Mouse (Mus musculus): ENCODE measurements around the gene Rnf212b.
"Not testable (repeated sequence)": the region's sequence is repeated elsewhere in the genome, so short reads cannot be mapped to it uniquely, and the experiment has no call there.

The Rnf212b gene

DNA sequence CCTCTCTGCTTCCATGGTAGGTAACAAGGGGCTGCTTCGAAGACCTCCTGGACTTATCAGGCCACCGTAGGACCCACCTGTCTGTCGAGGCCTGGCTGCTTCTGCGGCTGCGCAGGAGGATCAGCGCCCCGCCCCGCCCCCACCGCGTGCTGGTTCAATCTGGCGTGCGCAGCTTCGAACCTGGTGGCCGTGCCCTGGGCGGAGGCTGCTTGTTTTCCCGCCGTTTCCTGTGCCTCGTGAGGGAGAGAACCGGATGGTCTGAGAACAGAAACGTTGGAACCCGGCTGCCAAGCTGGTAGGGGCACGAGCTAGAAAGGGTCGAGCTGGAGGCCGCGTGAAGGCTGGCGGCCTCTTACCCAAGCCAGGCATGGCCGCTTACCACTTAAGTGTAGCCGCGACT lies at the start of gene Rnf212b:
Rnf212b (plus strand) TSS at position 151 of the 400 bp plus-strand sequence.
- in situ Hi-C loops (cut with MboI; ENCODE audit: low sequenced_read_pairs): no loop called here

DNA sequence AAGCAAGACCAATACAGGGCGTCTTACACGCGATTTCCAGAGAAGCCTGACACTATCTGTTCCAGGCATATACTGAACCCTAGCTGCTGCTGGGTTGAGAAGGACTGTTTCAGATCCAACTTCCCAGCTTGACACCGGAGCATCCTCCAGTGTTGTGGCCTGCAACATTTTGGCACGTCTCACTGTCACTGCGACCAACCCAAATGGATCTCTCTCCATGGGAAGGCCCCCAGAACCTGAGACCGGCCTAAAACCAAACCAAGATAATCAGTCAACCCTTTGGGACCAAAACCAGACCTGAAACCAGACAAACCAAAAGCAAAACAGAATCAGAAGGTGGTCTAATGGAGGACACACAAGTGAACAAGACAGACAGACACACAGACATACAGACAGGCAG lies 47.0 kb upstream of the Rnf212b start:
- in situ Hi-C loops (cut with MboI; ENCODE audit: low sequenced_read_pairs): not testable (repeated sequence)

DNA sequence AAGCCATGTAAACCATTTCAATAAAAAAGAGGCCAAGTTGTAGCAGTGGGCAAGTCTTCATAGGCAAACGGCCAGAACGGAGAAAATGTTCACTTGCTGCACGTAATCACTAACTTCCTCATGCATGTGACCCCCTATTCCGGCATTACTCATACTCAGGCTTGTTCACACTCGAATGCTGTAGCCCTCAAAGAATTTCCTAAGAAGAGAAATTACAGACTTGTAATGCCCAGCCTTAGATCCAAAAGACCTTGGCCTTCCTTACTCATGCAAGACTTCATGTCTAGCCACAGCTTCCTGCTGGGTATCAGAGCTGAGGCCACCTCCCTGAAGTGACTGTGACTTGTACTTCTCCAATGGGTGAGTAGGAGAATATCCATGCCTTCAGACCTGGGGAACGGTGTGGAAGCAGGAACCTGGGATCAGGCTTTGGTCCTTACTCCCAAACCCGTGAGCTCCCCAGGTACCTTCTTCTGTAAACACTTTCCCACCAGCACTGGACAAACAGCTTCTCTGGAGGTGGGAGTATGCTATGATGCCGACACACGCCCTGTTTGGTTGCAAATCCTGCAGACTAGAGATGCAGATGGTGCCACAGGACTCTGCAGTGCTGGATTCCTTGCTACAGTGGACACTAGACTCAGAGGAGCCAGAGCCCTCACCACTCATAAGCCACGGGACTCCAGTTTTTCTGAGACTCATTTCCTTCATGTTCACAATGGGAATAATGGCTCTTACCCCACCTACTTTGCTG lies 45.5 kb upstream of the Rnf212b start:
- in situ Hi-C loops (cut with MboI; ENCODE audit: low sequenced_read_pairs): no loop called here

DNA sequence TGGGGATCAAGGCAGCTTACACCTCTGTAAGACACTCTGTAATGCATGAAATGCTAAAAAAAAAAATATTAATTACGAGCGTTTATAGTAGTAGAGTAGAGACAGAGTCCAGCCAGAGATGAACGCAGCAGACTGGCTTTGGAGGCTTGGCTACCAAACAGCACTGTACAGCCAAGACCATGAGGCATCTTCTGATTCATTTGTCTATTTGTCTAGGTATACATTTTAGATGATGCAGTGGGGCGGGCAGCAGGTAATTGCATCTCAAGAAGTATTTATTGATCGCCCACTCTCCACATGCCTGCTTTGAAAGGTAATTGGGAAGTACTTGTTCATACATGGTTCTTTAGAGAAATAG lies 44.9 kb upstream of the Rnf212b start:
- in situ Hi-C loops (cut with MboI; ENCODE audit: low sequenced_read_pairs): no loop called here

DNA sequence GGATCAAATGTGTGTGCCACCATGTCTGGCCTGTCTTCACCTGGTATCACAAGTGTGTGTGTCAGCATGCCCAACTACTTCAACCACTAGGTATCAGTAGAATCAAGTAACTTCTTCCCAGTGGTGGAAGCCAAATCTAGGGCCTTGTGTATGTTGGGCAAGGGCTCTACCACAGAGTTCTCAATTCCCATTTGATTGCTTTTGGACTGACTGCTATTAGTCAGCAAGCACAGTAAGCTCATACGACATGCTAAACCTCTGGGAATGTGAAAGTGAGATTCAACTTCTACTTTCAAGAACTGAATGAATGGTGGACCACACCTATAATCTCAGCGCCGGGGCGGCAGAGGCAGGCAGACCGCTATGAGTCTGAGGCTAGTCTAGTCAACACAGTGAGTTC lies 43.6 kb upstream of the Rnf212b start:
- in situ Hi-C loops (cut with MboI; ENCODE audit: low sequenced_read_pairs): no loop called here

DNA sequence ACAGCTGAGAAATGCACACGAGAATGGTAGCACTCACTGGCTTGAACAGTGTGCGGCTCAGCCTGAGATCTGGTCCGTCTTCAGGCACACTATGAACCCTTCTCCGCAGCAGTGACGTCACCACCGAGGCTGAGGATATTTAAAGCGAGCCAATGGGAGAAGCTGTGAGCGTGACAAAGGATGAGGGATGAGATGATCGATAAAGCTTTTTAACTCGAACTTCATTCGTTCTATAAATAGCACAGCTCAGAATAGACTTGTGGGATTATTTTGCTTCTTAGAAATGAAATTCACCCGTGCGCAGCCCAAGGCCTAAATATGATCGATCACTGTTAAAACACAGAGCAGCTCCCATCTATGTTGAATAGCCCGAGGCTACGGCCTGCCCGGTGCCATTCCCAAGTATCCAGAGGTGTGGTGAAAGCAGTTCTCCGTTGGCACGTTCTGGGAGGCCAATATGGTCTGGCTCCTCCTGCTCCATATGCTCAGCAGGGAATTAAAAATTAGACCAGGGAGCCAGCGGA lies 41.5 kb upstream of the Rnf212b start:
- in situ Hi-C loops (cut with MboI; ENCODE audit: low sequenced_read_pairs): no loop called here

DNA sequence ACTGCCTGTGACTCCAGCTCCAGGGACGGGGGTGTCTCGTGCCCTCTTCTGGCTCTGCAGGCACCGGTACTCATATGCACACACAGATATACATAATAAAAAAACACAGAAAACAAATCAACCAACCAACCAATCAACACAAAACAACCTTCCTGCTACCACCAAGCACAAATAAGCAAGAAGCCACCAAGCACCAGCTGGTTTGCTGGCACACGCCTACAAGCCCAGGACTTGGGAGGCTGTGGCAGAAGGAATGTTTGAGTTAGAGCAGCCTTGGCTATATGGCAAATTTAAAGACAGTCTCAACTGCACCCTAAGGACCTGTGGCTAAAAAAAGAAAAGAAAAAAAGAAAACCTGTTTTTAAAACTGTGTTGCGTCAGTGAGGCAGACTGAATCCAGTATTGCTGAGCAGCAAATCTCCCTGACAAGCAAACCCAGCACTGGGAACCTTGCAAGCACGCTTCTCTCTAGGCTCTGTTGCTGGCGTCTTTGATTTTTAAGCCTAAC lies 38.4 kb upstream of the Rnf212b start:
- in situ Hi-C loops (cut with MboI; ENCODE audit: low sequenced_read_pairs): no loop called here

DNA sequence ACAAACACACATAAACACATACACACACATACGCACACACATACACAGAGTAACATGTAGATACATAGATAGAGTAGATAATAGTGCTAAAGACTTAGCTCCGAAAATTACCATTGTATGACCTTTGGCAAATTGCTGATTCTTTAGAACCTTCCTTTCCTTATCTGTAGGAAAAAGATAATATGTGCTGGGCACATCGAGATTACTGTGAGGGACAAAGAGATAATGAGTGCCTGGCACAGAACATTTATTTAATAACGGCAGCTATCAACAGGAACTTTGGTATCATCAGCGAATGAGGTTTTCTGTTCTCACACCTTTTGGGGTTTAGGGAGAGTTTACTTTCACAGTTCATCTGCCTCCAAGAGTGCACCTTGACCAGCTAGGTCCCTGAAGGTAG lies 37.2 kb upstream of the Rnf212b start:
- in situ Hi-C loops (cut with MboI; ENCODE audit: low sequenced_read_pairs): no loop called here

DNA sequence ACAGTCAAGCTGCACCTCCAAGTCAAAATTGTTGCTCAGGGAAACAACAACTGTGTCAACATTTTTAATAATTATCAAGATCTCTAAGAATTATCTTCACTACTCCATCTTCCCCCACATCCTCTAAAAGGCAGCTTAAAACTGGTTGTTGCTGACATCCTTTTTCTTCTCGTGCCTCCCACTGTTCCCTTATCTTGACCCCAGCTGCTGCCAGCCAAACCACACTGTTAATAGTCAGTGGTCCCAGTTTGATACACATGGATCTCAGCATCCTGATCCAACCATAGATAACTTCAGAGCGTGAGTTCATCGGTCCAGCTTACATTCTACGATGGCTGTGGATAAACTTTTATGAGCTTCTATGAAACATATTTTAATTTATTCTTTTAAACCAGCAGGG lies 36.0 kb upstream of the Rnf212b start:
- in situ Hi-C loops (cut with MboI; ENCODE audit: low sequenced_read_pairs): no loop called here

DNA sequence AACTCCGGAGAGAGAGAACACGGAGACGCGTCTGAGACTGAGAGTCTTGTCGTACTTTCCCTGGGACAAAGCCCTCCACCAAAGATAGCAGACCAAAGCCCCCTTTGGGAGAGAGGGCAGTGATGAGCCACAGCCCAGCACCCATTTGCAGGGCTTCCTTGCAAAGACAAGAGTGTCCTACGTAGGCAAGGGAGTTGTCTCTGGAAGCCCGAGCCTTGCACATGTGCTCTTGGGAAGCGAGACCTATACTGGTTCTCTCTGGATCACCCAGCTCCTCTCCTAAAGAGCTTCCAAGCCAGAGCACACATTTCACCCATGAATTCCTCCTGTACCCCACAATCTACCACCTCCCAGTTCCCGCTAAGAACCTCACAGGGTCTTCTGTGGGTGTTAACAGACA lies 33.9 kb upstream of the Rnf212b start:
- in situ Hi-C loops (cut with MboI; ENCODE audit: low sequenced_read_pairs): no loop called here

DNA sequence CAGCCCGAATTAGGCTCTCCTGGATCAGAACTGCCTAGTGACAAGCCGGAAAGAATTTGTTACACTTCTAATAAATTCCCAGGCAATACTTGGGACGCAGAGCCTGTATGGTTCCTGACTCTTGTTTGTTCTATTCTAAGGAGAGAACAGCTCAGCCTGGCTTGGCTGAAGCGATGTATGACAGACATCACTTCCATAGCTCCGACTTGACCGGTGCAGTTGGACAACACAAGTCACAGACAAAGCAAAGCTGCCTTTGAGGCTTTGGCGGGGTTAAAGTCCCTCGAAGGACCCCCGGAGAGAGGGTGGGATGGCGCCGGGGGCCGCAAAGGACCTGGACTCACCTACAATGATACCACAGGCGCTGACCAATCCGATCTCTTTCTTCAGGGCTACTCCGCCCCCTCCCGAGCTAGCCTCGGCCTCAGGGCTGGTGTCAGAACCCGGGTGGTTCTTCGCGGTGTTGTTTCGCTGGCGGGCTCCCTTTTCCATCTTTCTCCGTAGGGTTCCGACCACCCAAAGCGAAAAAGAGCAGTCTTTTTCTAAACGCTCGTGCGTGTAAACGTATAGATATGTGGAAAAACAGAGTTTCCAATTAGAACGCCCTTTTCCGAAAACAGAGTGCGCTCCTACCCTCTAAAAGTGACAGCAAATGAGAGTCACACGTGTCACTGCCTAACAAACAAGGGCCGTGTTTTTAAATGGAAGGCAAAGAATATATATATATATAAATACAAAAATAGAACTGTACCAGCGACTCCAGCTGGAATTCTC lies 32.9 kb upstream of the Rnf212b start:
- in situ Hi-C loops (cut with MboI; ENCODE audit: low sequenced_read_pairs): no loop called here

DNA sequence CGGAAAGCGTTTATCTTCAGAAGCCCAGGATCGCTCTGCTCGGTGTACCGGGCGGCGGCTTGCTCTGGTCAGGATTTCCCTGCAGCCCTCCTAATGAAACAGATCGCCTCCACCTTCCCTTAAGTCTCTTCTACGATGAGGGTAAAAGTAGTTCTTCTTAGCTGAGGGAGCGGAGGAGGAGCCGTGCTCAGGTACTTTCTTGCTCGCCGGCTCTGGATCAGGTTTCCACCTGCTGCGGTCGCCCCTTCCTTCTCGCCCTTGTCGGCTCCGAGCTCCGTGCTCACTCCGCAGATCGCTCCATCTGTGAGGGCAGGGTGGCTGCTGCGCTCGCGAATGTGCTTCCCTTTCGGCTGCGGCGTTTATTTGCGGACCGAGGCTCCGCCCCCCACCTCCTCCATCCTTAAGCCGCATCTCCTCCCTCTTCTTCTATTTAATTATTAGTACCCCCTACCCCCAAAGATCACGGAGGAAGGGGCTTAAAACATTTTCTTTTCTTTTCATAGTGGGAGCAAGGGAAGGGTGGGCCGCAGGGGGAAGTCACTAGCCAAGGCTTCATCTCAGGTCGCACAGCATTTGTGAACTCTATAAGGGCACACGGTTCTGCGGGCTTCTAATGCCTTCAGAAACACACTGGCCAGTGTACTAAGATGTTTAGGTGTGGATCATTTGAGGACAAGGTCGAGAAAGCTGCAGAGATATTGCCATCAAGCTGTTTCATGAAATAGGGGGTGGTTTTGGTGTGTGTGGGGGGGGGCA lies 32.2 kb upstream of the Rnf212b start, which contains the start of gene Slc7a8:
Slc7a8 (minus strand) TSS at position 337 of the 756 bp plus-strand sequence.
- in situ Hi-C loops (cut with MboI; ENCODE audit: low sequenced_read_pairs): no loop called here

DNA sequence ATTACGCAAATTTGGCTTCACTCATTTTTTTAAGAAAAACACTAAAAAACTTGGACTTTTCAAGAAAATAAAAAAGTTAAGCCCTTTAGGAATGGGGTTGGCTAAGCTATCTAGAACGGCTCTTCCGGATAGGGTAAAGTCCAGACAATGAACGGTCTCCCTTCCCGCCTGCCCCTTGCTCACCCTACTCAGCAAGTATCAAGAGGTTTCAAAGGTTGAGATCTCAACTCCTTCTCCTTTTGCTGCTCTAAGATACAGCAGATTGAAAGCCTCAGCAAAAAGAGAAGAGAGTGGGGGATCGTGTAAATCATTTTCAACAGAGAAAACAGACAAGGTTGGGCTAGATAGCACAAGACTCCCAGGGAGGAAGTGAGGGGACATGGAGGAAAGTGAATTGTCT lies 31.0 kb upstream of the Rnf212b start:
- in situ Hi-C loops (cut with MboI; ENCODE audit: low sequenced_read_pairs): no loop called here

DNA sequence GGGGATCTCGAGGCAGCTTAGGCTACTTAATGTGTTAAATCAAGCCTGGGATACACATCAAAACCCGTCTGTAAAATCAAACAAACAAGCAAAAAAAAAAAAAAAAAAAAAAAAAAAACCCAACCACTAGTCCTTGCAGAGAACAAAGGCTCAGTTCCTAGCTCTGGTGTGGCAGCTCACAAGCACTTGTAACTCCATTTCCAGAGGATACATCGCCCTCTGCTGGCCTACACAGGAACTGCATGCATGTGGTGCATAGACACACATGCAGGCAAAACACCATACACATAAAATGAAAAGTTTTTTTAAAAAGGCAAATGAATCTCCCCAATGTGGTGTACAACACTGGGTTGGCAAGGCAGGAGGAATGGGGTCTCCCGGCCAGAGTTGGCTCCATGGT lies 28.0 kb upstream of the Rnf212b start:
- in situ Hi-C loops (cut with MboI; ENCODE audit: low sequenced_read_pairs): no loop called here

DNA sequence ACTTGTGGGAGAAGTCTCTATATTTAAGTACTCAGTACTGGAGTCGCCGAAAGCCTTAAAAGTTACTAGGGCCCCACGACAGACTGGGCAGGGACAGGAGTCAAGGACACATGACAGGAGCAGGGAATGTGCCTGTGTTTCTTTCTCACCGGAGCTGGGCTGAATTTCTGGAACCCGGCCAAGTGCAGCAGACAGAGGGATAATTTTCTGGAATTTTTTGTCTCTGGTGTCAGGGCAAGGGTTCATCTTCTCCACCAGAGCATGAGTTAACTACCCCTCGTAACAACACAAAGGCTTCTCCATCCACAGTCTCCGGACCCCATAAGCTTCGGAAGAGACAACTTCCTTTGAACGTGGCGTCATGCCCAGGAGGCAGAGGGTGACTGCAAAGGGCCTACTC lies 27.5 kb upstream of the Rnf212b start:
- in situ Hi-C loops (cut with MboI; ENCODE audit: low sequenced_read_pairs): no loop called here

DNA sequence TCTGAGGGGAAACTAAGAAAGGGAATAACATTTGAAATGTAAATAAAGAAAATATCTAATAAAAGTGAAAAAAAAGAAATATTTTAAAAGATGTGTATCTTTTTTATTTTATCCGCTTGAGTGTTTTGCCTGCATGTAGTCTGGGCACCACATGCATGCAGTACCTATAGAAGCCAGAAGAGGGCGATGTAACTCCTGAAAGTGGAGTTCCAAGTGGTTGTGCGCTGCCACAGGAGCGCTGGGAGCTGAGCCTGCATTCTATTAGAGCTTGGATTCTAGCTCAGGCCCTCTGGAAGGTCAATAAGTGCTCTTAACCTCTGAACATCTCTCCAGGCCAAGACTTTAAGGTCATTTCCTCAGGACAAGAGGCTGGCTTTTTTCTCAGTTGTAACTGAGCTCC lies 26.7 kb upstream of the Rnf212b start:
- in situ Hi-C loops (cut with MboI; ENCODE audit: low sequenced_read_pairs): no loop called here

DNA sequence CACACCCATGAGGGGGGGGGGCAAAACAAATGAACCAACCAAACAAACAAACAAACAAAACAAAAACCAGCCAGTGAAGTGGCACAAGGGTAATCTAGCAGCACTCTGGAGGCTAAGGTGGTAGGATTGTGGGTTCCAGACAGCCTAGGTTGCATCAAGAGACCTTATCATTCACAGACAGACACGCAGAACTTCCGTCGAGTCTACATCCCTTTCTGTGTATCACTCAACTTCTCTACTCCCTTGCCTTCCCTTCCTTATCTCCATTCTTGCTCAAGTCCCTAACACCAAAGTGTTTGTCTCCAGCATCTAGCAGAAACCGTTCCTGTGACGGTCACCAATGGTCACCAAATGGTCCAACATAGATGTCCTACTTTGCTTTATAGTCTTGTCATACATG lies 25.7 kb upstream of the Rnf212b start:
- in situ Hi-C loops (cut with MboI; ENCODE audit: low sequenced_read_pairs): no loop called here

DNA sequence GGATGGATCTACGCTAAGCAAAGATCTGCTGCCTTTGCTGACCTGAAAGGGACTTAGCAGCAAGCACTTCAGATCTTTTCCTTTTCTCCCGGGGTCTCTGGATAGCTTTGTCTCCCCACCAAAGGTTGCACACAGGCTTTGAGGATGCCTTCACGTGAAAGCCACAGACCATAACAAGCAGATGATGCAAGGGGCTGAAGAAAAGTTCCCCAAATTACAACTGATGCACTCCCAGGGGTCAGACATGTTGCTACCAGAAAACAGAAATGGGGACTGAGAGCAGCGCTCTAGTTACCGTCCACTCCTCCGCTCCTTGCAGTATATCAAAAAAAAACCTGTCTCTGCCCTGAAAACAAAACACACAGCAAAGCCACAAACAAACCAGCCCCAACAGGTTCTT lies 21.8 kb upstream of the Rnf212b start:
- in situ Hi-C loops (cut with MboI; ENCODE audit: low sequenced_read_pairs): no loop called here

DNA sequence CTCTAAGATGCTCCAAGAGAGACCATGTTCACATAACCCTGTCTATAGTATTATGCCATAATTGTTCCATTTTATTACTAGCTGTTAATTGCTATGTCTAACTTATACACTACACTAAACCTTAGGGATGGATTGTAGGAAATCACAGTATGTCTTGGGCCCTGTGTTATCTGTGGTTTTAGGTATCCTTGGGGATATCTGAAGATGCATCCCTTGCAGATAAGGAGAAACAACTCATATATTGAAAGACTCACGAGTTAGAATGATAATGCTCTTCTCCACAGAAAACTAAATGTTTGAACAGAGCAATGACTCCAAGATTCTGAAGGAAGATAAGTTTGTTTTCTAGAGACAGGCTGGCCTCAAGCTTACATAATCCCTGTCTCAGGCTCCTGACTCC lies 20.6 kb upstream of the Rnf212b start:
- in situ Hi-C loops (cut with MboI; ENCODE audit: low sequenced_read_pairs): no loop called here

DNA sequence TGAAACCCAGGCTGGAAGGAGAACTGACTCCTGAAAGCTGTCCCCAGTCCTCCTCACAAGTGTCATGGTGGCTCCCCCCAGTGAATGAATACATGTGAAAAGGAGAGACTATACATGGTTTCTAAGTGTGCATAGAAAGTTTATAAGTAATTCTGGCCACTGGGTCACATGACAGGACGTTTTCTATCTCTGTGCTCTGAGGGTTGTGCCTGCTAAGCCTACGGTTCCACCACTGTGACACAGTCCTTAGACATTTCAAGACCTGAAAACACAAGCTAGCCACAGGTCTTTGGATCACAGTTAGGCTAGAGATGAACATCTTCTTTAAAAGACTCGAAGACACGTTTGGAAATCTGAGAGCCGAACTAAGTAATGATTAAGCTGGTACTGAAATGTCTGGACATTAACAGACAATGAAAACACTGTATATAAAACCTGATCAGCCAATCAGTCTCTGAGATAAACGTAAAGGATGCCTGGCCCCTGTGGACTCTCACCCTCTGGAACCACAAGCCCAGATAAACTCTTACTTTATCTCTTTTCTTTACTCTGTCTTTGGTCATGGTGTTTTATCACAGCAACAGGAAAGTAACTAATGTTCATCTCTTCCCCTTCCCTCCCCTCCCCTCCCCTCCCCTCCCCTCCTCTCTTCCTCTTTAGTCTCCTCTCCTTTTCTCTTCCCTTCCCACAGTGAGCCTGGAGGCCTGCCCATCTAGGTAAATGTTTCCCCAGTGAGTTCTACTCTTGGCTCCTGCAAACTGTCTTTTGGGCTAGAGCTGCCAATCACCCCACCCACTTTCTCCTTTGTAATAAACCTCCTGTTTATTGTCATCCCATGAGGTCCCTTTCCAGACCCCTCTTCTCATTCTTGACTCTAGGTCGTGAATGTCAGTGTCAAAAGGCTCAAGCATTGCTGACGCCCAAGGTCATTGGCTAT lies 19.8 kb upstream of the Rnf212b start:
- in situ Hi-C loops (cut with MboI; ENCODE audit: low sequenced_read_pairs): no loop called here
